Mouse (Mus musculus) thymus, adult 2 months (tissue): ENCODE data around the gene 4833423E24Rik. TPM values are rescaled to one million over a fixed set of nuclear protein-coding genes. Genes with fewer than 3 reads are reported as not detected.

Experiments used
- DNase-seq: peaks from one replicate; pipeline ENCODE4 v3.0.0; 2021
- H3K27ac ChIP-seq: fragments of 200-500 bp; 2 replicates; pipeline ENCODE4 v1.5.1; 2012; ENCODE audit warnings: low read length, control low read depth; ENCODE audit not compliant: control insufficient read depth, insufficient read depth
- H3K27me3 ChIP-seq: fragments of 200-500 bp; 2 replicates; pipeline ENCODE4 v1.6.1; 2012; ENCODE audit warnings: mild to moderate bottlenecking, low read length, moderate library complexity, mixed read lengths; ENCODE audit not compliant: control insufficient read depth, insufficient read depth
- H3K36me3 ChIP-seq: fragments of 200-500 bp; 2 replicates; pipeline ENCODE4 v1.6.1; 2012; ENCODE audit warnings: mild to moderate bottlenecking, low read length, moderate library complexity; ENCODE audit not compliant: control insufficient read depth, insufficient read depth
- H3K4me1 ChIP-seq: fragments of 200-500 bp; replicated peaks from 2 replicates; pipeline ENCODE4 v1.6.1; 2012; ENCODE audit warnings: low read length; ENCODE audit not compliant: control insufficient read depth, insufficient read depth
- H3K4me3 ChIP-seq: fragments of 200-500 bp; 2 replicates; pipeline ENCODE4 v1.5.1; 2012; ENCODE audit warnings: mild to moderate bottlenecking, low read length, control low read depth, moderate library complexity; ENCODE audit not compliant: control insufficient read depth, insufficient read depth
- POLR2A ChIP-seq: fragments of 200-500 bp; IDR thresholded peaks from 2 replicates; pipeline ENCODE4 v1.6.1; 2012; ENCODE audit warnings: mild to moderate bottlenecking, low read length, control low read depth, moderate library complexity; ENCODE audit not compliant: control insufficient read depth, poor library complexity, insufficient read depth; ENCODE audit errors: extremely low read depth
- WGBS: fragments of 180-500 bp; shearing (Covaris S2); methylation state at CpG from one replicate; pipeline ENCODE4 v1.1.7; 2018; 5-methylcytosine and 5-hydroxymethylcytosine counted together
- polyA plus RNA-seq: library from polyadenylated mRNA; depleted of rRNA; stranded (reverse); fragments of >200 nt; gene quantifications from 2 replicates; pipeline ENCODE4 v1.2.3, GENCODE M21; 2012; rRNA removed

Gene 4833423E24Rik
- polyA plus RNA-seq, 1 experiment = 1.9 TPM

- H3K4me1 ChIP-seq = no peaks in the 10 kb centered on the region
- H3K4me3 ChIP-seq = no peak within 1 kb of the TSS
- H3K36me3 ChIP-seq = no peaks in the 10 kb centered on the region
- 92% methylated on average over 3 of the region's 3 CpGs for WGBS
- H3K27me3 ChIP-seq = no peaks in the 10 kb centered on the region
- no peak for DNase-seq
- no peak within 1 kb of the TSS for H3K27ac ChIP-seq
- TF ChIP-seq POLR2A = no peak
Observed at GRCm38 (mm10) chr2:85436351-85436750, 82.5 kb downstream of the 4833423E24Rik start, which contains the start of gene Olfr994. Gene Olfr994 (minus strand): TSS chr2:85436451.

Other genes with a start within 250 kb of the 4833423E24Rik start
- gene Olfr987, start 179.7 kb downstream of the 4833423E24Rik start, polyA plus RNA-seq = not detected in 2 replicates
- gene Olfr988, start 155.8 kb downstream of the 4833423E24Rik start, polyA plus RNA-seq = not detected in 2 replicates
- gene Olfr992, start 109.6 kb downstream of the 4833423E24Rik start, polyA plus RNA-seq = not detected in 2 replicates
- not detected in 2 replicates for gene Olfr993, start 104.1 kb downstream of the 4833423E24Rik start, polyA plus RNA-seq
- gene Olfr994, start 82.6 kb downstream of the 4833423E24Rik start, polyA plus RNA-seq = not detected in 2 replicates
- not detected in 2 replicates for gene Olfr995, start 75.4 kb downstream of the 4833423E24Rik start, polyA plus RNA-seq
- gene Olfr996, start 60.2 kb upstream of the 4833423E24Rik start, polyA plus RNA-seq = not detected in 2 replicates
- not detected in 2 replicates for gene Olfr998, start 69.9 kb upstream of the 4833423E24Rik start, polyA plus RNA-seq
- gene Olfr1000, start 92.9 kb upstream of the 4833423E24Rik start, polyA plus RNA-seq = not detected in 2 replicates
- gene Olfr1002, start 131.7 kb upstream of the 4833423E24Rik start, polyA plus RNA-seq = not detected in 2 replicates
- gene Olfr154, start 145.4 kb upstream of the 4833423E24Rik start, polyA plus RNA-seq = not detected in 2 replicates
- gene Olfr1006, start 159.7 kb upstream of the 4833423E24Rik start, polyA plus RNA-seq = not detected in 2 replicates
- not detected in 2 replicates for gene Olfr1008, start 170.4 kb upstream of the 4833423E24Rik start, polyA plus RNA-seq
- not detected in 2 replicates for gene Olfr1009, start 196.4 kb upstream of the 4833423E24Rik start, polyA plus RNA-seq
- gene Olfr1012, start 243.7 kb upstream of the 4833423E24Rik start, polyA plus RNA-seq = not detected in 2 replicates
- not detected in 2 replicates for gene Olfr1013, start 248.1 kb upstream of the 4833423E24Rik start, polyA plus RNA-seq